Mouse (Mus musculus): ENCODE data around the gene Rara.
"Not testable (repeated sequence)": the region's sequence is repeated elsewhere in the genome, so short reads cannot be mapped to it uniquely, and the experiment has no call there.

Rara gene

GRCm38 (mm10) chr11:98922851-98923711 lies 4.5 kb upstream of the Rara start:
- DNase-seq (ENCODE audit: low spot score in 2 of 2): not testable (repeated sequence)

GRCm38 (mm10) chr11:98924633-98925175 lies 2.9 kb upstream of the Rara start:
- no peak for DNase-seq (ENCODE audit: low spot score in 2 of 2)

GRCm38 (mm10) chr11:98925265-98925721 lies 2.3 kb upstream of the Rara start:
- peak in 1 of 2 experiments; percentile 16 for DNase-seq (ENCODE audit: low spot score in 2 of 2)

- DNase-seq (ENCODE audit: low spot score in 2 of 2): peak in 1 of 2 experiments; percentile 18
Measured at GRCm38 (mm10) chr11:98925868-98926311, 1.7 kb upstream of the Rara start.

- DNase-seq (ENCODE audit: low spot score in 2 of 2): no peak
Measured at GRCm38 (mm10) chr11:98926553-98926952, 1.1 kb upstream of the Rara start.

GRCm38 (mm10) chr11:98928186-98928893 lies 722 bp downstream of the Rara start:
- DNase-seq (ENCODE audit: low spot score in 2 of 2): peak in 1 of 2 experiments; percentile 13

- DNase-seq (ENCODE audit: low spot score in 2 of 2): no peak
Measured at GRCm38 (mm10) chr11:98929503-98929902, 1.9 kb downstream of the Rara start.

- DNase-seq (ENCODE audit: low spot score in 2 of 2): no peak
Measured at GRCm38 (mm10) chr11:98930127-98930601, 2.5 kb downstream of the Rara start.

- DNase-seq (ENCODE audit: low spot score in 2 of 2): no peak
Measured at GRCm38 (mm10) chr11:98930773-98931512, 3.3 kb downstream of the Rara start.

GRCm38 (mm10) chr11:98931513-98932292 lies 4.1 kb downstream of the Rara start:
- DNase-seq (ENCODE audit: low spot score in 2 of 2): no peak

- DNase-seq (ENCODE audit: low spot score in 2 of 2): no peak
Measured at GRCm38 (mm10) chr11:98932293-98933091, 4.9 kb downstream of the Rara start.

- peak in 1 of 2 experiments; percentile 60 for DNase-seq (ENCODE audit: low spot score in 2 of 2)
Measured at GRCm38 (mm10) chr11:98933151-98933550, 5.5 kb downstream of the Rara start.

- DNase-seq (ENCODE audit: low spot score in 2 of 2): not testable (repeated sequence)
Measured at GRCm38 (mm10) chr11:98933847-98934246, 6.2 kb downstream of the Rara start.

GRCm38 (mm10) chr11:98934367-98934766 lies 6.7 kb downstream of the Rara start:
- no peak for DNase-seq (ENCODE audit: low spot score in 2 of 2)

GRCm38 (mm10) chr11:98935123-98935522 lies 7.5 kb downstream of the Rara start:
- DNase-seq (ENCODE audit: low spot score in 2 of 2): no peak

GRCm38 (mm10) chr11:98936170-98936569 lies 8.6 kb downstream of the Rara start:
- no peak for DNase-seq (ENCODE audit: low spot score in 2 of 2)

- no peak for DNase-seq (ENCODE audit: low spot score in 2 of 2)
Measured at GRCm38 (mm10) chr11:98936606-98937409, 9.2 kb downstream of the Rara start.

GRCm38 (mm10) chr11:98937410-98937913 lies 9.8 kb downstream of the Rara start:
- DNase-seq (ENCODE audit: low spot score in 2 of 2): peak; percentile 77
